Mouse (Mus musculus): ENCODE results near the gene Gm16485.

Gm16485 gene

DNA sequence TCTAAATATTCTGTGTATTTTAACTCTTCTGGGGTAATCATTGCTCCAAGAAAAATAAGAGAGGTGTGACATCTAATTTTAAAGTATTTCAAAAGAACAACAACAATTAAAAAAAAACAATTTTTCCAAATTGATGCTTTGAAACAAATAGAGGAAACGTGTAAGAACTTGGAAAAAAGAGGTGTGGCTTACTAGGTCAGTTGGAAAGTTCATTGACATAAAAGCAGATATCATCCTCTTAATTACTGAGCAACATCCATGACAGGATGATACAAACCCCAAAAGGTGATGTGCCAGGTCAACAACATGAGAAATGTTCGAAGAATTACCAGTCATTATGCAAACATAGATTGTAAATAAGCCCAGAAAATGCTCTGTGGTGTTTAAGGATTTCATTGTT is at the start of gene Gm16485:
Gm16485 (plus strand) TSS at position 301 of the 400 bp plus-strand sequence.
- DNase-seq (ENCODE audit: low spot score): no peak

DNA sequence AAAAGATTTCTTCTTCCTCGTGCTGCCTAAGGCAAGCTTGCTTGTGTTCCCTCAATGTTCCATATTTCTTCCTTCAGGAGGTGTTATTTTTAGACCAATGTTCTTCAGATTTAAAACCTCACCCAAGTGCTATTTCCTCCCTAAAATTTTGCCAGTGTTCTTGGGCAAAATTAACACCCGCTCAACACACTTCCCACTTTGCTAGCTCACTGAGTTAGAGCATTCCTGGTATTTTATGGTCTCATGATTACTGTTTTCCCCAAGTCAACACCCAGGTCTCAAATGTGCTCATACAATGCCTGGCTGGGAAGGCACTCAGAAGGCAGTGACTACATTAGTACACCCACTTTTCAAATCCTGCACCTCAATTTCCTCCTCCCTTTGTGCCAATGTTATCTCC is 44.0 kb upstream of the Gm16485 start:
- DNase-seq (ENCODE audit: low spot score): no peak

DNA sequence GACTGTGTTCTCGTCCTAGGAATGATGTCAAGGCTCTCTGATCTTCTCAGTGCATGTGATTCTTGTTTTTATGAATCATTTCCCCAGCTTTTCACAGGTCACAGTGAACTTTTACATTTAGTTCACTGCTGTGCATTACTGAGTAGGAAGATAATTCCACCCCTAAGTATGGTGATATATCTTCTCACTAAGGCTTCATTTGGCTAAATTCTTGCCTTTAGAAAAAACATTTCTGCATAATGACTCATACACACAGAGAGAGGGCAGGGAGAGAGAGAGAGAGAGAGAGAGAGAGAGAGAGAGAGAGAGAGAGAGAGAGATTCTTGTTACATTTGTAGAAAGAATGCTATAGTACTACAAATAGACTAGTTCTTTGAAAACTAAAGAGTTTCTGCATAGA is 33.8 kb upstream of the Gm16485 start:
- no peak for DNase-seq (ENCODE audit: low spot score)

- DNase-seq (ENCODE audit: low spot score): no peak
Observed at GRCm38 (mm10) chr9:8953306-8953705, 18.3 kb upstream of the Gm16485 start.

DNA sequence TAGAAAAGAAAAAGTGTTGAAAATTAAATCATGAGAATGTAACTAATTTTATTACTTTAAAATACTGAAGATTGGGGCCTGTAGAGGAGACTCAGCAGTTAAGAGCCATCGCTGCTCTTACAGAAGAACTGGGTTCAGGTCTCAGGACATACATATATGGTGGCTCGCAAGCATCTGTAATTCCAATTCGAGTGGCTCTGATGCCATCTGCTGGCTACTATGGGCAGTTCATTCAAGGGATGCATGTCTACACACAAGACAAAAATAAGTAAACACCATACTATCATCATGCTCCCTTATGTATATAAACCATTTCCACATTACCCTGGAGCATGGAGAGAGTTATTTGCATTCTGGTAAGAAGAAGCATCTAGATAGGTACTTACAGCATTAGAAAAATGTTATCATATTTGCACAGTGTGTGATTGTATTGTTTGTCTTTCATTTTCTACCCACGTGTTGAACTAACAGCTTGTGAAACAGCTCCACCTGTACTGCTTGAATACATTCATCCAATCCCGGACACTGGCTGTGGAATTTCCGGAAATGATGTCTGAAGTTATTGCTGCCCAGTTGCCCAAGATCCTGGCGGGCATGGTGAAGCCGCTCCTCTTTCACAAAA is 7.0 kb upstream of the Gm16485 start:
- DNase-seq (ENCODE audit: low spot score): no peak

DNA sequence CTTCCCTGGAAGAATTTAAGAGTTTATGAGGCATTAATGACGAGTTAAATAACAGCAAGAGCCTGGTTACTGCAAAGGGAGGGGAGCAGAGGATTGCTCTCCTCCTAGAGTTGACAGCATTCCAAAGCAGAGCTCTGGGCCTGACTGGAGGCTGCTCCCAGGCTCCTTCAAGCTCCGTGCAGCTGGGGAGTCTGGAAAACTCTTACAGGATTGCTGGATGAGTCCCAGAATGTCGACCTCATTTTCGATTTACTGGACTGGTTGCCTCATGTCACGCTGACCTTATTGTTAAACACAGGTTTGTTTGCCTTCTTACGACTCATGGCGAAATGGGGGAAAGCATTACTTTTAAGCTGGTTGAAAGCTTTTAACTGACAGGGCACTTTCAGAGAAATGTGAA is 1.4 kb upstream of the Gm16485 start:
- peak; percentile 6 for DNase-seq (ENCODE audit: low spot score)

DNA sequence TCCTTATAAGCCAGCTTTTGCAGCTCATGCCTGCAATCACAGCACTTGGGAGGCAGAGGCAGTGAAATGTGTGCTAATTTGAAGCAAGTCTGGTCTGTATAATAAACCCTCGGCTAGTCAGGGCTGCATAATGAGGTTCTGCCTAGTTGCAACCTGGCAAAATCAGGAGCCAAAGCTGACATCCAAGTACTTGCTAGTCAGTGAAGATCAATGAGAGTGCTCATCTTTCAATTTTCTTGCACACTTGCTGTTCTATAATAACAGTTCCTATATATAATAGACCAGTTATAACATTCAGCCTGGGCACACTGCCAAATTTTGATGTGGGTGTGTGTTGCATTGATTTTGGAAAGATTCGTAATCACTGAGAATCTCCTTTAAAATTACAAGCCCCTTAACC is 6.2 kb downstream of the Gm16485 start:
- DNase-seq (ENCODE audit: low spot score): no peak

- DNase-seq (ENCODE audit: low spot score): no peak
Observed at GRCm38 (mm10) chr9:8982315-8982714, 10.7 kb downstream of the Gm16485 start.

DNA sequence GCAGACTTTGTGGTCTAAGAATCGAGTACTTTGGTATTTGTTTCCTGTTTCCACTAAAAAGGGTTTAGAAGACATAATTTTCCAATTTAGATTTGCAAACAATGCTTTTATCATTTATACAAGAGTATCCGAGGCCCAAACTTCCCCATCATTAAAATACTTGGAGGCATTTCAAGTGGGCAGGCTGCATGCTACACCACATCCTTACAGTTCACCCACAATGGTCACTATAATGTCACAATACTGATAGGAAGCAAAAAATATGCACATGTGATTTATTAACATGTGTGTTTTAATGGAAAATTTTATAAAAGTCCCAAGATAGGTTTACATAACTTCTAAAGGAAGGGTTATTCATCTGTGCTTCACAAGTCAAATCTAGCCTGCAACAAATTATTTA is 24.9 kb downstream of the Gm16485 start:
- no peak for DNase-seq (ENCODE audit: low spot score)

GRCm38 (mm10) chr9:9001170-9001569 is 29.6 kb downstream of the Gm16485 start:
- no peak for DNase-seq (ENCODE audit: low spot score)

- no peak for DNase-seq (ENCODE audit: low spot score)
Observed at GRCm38 (mm10) chr9:9015108-9015507, 43.5 kb downstream of the Gm16485 start.
